Mouse (Mus musculus) layer of hippocampus, postnatal 36 days (tissue): ENCODE measurements around the gene Lpar1. TPM values are rescaled to one million over a fixed set of nuclear protein-coding genes. Genes with fewer than 3 reads are reported as not detected.
A peak's percentile ranks its signal among the peaks of the same experiment; 100 is the strongest.

Source experiments
- DNase-seq, 2 experiments: peaks; one replicate each; pipeline ENCODE4 v3.0.0; 2022
- total RNA-seq, 2 experiments: library from RNA; stranded (reverse); gene quantifications; 2 replicates each; pipeline ENCODE4 v1.2.3; 2021

Lpar1 gene
- 10 to 100 TPM; 21.8 to 27.2 TPM for total RNA-seq

- DNase-seq, result no peak
Measured at GRCm38 (mm10) chr4:58553631-58554358, at the start of gene Lpar1. Gene Lpar1 (minus strand): TSS chr4:58553898.

GRCm38 (mm10) chr4:58585942-58586341 lies 32.2 kb upstream of the Lpar1 start:
- DNase-seq, result no peak

DNA sequence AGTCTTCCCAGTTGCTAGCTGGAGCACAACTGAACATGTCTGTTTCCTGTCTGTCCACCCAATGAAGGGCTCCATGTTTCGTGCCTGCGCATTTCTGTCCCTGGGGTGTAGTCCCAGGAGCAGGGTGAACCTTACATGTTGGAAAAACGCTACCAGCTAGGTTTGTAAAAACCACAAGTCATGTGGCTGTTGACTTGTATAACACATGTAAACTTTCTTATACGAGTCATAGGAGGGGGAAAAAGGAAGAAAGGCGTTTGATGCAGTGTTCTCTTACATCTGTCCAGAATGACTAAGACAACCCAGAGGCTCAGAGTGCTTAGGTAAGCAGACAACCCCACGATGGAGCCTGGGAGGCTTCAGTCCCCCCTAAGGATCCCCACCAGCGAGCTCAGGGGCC lies 27.5 kb upstream of the Lpar1 start:
- DNase-seq, result no peak

GRCm38 (mm10) chr4:58580516-58580915 lies 26.8 kb upstream of the Lpar1 start:
- no peak for DNase-seq

GRCm38 (mm10) chr4:58580098-58580497 lies 26.4 kb upstream of the Lpar1 start:
- no peak for DNase-seq

GRCm38 (mm10) chr4:58578488-58578887 lies 24.8 kb upstream of the Lpar1 start:
- no peak for DNase-seq

DNA sequence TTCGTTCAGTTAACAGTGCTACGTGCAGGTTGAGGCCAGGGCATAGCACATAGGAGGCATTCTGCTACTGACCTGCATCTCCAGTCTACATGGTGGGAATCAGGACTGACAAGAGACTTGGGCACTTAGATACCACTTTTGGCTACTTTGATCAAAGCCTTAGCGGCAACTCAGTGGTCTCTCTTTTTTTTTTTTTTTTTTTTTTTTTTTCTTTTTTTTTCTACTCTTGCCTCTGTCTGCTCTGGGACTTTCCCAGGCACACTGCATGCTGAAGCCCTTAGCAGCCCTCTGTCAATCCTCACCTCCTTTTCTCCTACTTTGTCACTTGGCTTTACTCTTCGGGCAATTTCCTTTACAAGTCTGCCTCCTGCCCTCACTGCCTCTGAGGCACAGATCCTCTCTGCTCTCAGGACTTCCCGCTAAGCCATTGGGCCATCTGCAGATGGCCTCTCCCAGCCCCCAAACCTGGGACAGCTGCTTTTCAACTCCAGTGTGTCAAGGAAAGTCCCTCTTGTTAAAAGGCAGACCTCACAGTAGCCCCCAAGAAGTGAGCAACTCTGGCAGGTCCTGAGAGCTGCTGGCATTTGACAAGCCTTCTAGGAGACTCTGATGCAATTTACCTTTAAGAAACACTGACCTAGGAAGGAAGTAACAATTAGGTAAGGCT lies 23.8 kb upstream of the Lpar1 start:
- DNase-seq, result no peak

GRCm38 (mm10) chr4:58575831-58576230 lies 22.1 kb upstream of the Lpar1 start:
- DNase-seq, result no peak

DNA sequence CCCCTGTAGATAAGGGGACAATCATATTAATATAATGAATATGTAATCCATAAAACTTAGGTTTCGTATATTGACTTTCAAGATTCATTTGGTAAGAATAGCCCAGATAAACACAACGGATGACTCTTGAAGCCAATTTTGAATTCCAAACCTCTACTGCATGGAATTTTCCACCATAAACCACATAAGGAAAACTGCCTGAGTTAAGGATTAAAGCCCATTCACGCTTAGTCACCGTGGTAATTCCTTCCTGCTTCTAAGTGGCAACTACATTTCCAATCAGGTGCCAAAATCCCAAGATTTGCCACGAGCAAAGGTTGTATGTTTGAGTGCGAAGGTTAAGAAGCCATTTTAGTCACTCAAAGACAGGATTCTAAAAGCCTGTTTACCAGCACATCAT lies 20.3 kb upstream of the Lpar1 start:
- no peak for DNase-seq

- no peak for DNase-seq
Measured at GRCm38 (mm10) chr4:58572446-58572845, 18.7 kb upstream of the Lpar1 start.

DNA sequence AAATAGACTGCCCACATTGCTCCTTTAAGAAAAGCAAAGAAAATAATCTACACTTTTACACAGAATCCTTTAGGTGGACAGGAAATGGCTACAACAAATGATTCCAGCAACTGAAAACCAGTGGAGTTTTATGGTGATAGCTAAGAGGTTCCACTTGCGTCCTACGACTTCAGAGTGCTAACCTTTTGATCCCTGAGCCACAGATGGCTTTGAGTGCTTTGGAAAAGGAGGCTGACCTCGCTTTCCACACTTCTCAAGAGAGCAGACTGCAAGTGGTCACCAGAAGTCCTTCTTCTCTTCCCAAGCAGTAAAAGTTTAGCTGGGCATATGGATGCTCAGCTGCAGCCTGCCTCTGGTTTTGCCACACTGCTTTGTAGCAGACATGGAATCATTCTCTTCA lies 18.0 kb upstream of the Lpar1 start:
- DNase-seq, result no peak

DNA sequence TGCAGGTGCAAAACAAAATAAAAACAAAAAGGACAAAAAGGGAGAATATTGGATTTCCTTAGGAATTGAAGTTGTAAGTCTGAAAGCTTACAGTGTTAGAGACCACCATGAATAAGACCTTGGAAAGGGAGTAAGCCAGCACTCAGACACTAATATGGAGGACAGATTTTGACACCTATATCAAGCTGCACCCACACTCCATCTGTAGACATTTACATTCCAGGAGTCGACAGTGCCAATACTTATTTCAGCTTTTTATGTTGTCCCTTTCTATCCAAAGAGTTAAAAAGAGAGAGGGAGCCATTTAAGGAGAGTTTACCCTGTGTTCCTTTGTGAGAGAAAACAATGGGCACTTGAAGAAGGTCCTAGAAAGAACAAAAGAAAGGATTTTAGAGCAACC lies 17.5 kb upstream of the Lpar1 start:
- DNase-seq, result no peak

DNA sequence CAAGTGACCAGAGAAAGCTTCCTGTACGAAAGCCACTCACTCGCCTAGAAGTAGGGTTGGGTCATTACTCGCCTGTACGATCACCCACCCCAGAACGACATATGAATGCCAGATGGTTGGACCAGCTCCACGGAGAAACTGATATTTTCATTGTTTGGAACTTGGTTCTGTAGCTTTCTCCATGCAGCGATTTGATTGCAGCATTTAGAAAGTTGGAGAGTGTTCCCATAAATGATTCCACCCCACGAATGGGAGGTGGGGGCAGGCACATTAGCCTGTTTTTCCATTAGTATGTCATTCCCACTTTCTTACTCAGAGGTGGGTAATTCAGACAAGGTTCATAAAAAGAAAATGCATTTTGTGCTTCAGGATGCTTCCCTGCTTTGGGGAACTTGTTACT lies 14.8 kb upstream of the Lpar1 start:
- DNase-seq, result peak; percentile 10 to 15

GRCm38 (mm10) chr4:58562776-58563175 lies 9.1 kb upstream of the Lpar1 start:
- no peak for DNase-seq

GRCm38 (mm10) chr4:58557001-58557400 lies 3.3 kb upstream of the Lpar1 start:
- DNase-seq, result no peak

DNA sequence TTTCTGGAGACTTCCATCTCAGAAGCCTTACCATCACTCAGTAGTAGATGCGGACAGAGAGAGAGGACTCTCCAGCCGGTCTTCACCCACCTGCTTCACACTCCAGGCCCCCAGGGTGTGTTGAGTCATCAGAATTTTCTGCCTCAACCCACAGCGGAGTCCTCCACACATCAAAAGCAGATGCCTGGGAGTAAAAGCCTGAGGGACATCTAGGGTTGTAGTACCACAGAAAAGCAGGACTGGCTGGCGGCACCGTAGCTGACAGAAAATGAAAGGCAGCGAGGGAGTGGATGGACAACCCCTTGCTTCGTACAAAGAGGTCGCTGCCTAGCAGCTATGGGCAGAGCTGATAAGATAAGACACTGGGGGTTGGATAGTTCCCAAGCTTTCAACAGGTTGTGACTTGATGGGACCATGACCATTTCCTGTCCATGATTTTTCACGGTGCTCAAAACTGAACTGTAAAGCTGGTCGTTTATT lies 701 bp upstream of the Lpar1 start:
- no peak for DNase-seq

DNA sequence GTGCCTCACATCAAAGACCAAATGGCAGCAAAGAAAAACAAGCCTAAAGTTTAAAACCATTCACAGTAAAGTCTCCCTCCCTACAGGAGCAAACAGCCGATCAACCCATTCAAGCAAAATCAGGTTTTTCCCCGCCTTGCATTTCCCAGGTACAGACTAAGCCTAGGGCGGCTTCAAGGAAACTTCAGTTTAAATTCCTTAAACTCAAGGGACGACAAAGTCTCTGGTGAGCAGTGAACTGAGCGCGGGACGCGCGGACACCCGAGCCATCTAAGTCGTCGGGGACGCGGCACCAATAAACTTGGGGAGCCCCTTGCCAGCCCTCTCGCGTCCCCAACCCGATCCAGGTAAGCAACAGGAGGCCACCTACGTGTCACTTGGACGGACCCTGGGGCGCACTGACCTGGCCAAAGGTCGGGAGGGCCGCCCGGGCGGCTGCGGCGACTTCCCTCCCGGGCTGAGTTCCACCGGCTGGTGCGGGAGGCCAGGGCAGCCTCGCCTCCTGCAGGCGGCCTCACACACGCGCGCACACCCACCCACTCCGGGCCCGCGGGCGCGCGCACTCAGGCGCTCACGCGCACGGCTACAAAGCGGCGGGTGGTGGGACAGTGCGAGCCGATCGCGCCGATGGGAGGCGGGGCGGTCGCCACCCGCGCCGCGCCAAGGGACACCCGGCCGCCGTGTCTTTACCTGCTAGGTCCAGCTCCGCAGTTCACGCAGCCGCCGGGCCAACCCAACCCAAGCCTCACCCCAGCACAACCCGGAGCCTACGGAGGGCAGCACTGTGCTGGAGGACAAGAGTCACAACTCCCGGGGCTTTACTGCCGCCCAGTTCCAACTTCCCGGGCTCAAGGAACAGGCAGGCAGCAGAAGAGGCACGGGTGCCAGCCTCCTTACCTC lies 717 bp downstream of the Lpar1 start:
- peak; percentile 42 to 57 for DNase-seq

DNA sequence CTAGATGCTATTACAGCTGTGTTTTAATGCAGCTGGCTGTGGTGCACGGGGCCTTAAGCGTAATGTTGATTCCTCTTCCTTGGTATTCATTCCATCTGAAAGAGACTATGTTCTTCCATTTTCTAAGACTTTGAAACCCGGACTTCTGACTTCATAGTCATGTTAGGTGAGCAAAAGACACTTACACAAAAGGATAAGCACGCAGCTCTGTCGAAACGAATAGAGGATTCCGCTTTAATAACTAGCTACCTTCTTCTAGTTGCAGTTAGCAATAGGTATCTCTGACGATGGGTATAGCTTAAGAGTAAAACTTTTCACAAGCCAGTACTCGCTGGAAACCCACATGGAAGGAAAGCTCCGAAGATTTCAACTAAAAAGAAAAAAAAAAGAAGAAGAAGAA lies 1.5 kb downstream of the Lpar1 start:
- no peak for DNase-seq

DNA sequence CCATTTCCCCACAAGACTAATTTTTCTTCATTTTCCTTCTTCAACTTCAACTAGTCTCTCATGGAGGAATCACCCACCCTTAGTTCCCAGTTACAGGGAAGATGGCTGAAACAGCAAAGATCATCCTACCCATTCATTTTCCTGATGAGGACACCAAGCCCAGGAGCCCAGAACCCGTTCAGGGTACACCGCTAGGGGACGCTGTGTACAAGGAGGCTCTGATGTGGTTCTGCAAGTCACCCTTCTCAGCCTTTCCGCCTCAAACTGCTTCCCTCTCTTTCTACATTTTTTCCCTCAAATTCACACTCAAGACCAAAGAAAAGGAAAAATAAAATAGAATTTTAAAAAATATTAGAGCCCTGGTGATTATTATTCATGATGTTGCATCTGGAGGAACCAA lies 1.9 kb downstream of the Lpar1 start:
- peak; percentile 44 to 45 for DNase-seq

DNA sequence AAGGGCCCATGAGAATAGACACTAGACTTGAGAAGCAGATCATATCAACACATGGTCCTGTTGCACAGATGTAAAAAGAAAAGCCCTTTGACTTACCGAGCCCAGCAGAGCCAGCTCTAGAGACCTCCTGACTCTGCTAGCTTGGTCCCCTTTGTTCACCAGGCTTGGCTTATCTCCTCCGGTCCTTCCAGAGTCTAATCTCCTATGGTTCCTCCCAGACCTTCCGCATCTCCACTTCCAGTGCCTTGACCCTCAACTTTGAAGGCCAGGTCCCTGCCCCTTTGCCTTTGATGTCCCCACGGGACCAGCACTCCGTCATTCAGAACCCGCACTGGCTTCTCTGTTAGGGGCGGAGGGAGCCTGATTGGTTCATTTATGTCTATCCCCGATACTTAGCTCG lies 6.0 kb downstream of the Lpar1 start:
- no peak for DNase-seq

DNA sequence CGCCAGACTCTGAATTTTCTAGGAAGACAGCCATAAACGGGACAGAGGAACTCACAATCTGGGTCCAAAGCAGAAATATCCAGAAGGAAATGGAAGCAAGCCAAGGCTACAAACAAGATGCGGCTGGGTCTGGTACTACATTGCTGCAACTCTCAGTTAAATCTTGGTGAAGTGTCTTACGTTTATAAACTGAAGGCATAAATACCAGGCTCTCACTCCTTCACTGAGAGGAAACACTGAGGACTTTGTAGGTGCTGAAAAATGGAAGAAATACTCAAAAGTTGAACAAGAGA lies 6.5 kb downstream of the Lpar1 start:
- DNase-seq, result no peak

- no peak for DNase-seq
Measured at GRCm38 (mm10) chr4:58546441-58547272, 7.0 kb downstream of the Lpar1 start.
